Mouse (Mus musculus) kidney, adult 9 months (tissue): ENCODE data around the gene Slc39a9.

Experiments
- DNase-seq: peaks from one replicate; pipeline ENCODE4 v3.0.0; 2022

The Slc39a9 gene

DNA sequence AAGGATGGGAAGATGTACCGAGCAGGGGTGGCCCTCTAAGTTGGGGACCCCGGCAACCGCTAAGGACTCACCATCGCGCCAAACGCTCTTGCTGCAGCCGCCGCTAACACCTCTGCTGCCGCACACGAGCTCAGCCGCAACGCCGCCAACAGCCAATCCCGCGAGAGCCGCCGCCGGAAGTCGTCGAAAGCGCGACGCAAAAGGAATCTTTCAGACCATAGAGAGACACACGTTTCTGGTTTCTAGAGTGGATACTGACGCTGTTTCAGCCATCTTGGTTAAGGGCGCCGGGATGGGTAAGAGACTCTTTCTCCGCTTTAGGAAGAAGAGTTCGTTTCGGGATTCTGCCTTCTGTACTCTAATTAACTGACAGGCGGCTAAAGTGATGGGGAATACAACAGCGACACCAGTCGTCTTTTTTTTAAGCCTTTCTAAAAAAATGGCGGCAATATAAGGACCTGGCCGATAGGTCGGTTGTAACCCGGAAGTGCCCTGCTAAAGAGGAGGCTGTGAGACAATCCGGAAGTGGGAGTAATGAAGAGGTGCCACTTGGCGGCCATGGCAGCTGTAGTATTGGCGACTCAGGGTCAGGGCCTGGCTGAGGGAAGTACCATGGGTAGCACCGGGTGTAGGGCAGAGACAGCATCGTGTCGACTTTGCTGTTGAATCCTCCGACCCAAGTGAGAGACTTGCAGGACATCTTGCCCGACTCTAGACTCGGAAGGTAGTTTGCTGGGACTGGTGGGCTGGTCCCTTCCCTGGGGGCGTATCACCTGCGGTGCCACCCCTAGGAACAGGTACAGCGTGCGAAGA, at the start of gene Slc39a9, which contains the start of gene Erh:
Slc39a9 (plus strand) TSS at position 191 of the 813 bp plus-strand sequence.
Erh (minus strand) TSS at position 649 of the 813 bp plus-strand sequence.
- peak; percentile 96 for DNase-seq

DNA sequence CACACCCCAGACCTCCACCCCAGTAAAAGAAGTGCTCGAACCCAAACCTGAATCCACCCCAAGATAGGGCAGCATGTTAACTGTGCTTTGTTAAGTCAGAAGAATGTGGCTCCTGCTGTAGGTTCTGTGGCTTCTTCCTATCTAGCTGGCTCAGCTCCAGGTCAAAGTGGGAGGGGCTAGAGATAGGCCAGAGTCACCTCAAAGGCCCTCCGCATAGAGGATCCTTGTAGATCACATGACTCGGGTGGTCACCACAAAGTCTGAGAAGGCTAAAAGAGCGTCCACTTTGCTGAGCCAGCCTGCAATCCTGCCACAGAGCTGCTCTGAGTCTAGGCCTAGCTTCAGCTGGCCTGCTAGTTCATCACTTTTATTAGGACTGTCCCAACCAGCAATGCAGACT, 49.5 kb upstream of the Slc39a9 start:
- DNase-seq = no peak

DNA sequence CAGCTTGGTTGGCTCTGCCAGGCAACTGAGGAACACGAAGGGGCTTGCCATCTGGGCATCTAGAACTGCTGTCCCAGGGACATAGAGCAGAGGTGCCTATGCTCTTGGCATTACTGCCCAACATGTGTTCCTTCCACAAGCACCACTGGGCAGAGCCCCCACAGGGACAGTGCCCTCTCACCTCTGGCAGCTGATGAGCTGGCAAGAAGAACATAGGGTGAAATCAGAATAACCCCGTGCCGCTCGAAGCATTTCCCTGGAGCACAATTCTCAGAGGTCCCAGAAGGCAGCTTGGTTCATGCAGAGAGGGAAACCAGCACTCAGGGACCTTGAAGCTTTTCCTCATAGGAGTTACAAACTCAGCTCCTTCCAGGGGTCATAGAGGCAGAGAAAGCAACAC, 48.9 kb upstream of the Slc39a9 start:
- DNase-seq = no peak

DNA sequence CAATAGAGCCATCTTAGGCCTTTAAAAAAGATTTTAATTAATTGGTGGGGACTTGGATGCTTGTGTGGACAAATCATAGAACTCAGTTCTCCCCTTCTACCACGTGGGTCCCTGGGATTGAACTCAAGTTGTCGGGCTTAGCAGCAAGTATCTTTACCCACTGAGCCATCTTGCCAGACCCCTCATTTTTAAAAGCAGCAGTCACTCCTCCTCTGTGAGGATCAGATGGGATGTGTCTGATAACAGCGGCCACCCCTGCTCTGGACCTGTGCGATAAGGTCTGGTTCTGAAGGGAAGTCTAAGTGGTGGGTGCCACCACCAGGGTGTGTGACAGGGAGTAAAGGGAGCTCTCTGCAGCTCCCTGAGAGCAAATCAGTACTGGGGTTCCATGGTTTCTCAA, 48.1 kb upstream of the Slc39a9 start:
- no peak for DNase-seq

DNA sequence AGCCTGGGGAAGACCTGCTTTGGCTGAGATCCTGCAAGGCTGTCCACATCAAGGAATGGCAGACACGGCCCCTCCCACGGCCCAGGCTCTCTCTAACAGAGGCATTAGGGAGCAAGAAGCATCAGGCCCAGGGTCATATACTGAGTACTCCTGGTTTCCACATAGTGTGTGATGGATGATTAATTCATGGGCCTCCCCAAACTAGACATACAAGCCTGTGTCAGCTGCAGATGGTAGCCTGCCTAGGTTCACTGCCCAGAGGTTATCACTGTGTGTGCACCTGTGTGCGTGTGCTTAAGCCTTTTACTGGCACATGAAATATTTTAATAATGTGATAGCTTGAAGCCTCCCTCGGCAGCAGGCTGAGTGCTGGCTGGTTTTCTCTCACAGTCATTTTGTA, 47.7 kb upstream of the Slc39a9 start:
- DNase-seq = no peak

DNA sequence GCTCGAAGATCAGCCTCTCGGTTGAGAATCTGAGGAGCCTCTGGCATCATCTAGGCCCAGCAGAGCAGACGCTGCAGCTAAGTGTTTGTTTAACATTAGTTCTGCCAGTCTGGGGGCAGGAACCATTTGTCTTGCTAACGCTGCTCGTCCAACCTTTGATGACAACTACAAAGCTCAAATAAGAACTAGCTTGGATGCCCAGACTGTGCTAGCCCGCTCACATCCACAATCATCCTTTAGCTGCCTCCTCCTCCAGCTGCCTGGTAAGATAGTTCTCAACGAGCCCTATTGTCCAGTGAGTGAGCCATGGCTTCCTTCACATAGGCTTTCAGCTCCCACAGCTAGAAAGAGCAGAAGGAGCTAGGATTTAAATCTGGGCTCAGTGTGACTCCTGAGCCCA, 45.4 kb upstream of the Slc39a9 start:
- DNase-seq = no peak

DNA sequence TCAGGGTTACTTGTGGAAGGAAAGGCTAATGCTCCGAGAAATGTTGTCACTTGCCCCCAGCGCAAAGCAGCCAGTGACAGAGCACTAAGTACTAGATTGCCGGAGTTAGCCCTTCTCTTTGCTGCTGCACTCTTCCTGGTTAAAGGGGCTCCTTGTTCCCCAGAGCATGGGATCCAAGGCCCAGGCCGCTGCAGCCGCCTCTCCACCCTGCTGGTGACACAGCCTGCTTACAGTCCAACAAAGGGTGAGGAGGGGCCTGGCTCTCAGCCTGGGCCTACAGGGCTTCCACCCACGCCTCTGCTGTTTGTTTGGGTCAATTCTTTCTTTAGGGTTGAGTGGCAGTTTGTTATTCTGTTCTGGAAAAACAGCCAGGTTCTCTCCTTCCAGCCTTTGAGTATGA, 44.9 kb upstream of the Slc39a9 start:
- DNase-seq = no peak

DNA sequence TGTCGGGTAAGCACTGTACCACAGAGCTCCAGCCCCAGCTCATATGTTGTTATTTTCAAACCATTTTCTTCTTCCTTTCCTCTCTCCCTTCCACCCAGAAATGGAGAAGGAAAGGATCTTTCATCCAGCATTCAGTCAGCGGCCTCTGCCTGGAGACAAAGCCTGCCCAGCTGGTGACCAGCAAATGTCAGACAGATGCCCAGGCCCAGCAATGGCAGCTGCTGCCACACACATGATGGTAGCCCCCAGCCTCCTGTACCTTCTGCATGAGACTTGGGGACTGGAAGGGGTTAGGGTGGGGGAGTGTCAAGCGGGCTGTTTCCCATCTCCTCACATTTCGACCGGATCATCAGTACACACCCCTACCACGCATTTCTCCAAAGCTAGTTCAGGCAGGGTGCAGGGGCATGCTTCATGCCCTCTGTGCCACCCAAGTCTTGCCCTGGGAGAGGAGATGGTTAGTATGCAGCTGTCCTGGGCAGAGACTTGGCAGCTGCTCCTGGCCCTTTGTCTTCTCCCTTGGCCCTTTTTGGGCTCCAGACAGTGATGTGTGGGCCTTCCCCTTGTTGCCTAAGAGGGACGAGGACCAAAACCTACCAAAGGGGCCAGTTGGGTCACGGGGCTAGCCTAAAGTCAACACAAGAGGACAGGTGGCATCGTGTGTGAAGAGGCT, 42.0 kb upstream of the Slc39a9 start:
- no peak for DNase-seq

DNA sequence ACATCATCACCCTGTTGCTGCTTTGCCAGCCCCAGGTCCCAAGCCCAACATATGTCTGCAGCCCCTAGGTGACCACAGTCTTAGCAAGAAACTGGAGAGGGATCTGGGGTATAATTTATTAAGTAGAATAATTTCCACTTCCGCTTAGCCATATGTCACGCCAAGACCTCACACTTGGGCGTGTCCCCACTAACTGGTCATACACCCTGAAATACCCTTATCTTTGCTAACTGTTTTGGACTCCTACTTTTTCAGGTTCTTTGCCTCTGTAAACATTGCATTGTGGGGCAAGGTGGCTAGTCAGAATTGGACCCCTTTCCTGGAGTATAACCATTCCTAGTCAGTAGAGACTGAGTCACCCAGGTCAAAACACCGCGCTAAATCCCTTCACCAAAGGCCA, 41.3 kb upstream of the Slc39a9 start:
- no peak for DNase-seq

DNA sequence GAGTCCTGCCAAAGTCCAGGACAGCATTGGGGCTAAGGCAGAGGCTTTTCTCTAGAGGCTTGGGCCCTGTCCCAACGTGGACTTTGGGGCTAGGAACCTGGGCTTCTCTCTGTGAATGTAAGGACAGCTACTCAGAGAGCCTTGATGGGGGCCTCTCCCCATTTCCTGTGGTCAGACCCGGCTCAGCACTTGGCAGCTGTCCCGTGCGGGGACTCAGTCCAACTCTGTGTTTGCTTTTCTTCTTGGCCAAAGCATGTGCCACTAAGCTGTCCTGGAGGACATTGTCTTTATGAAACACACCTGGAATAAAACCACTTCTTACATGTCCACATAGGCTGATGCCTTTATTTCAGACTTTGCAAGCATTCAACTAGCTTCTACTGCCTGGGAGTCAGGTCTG, 40.1 kb upstream of the Slc39a9 start:
- DNase-seq = peak; percentile 19

DNA sequence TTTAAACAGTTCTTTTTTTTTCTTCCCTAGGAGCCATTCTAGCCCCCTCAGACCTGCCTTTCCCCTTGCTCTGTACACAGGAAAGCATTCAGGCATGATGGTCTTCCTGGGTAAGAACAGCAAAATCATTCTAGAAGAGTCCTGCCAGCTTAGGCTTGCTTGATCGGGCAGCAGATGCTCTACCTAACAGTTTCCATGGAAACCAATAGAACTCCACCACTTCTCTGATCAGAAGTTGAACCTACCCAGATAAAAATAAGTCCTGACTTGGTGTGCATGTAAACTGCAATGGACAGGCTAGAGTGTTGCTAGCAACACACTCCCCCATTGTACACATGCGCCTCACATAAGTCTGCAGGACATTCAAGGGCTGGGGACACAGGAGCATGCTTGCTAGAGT, 39.5 kb upstream of the Slc39a9 start:
- DNase-seq = no peak

DNA sequence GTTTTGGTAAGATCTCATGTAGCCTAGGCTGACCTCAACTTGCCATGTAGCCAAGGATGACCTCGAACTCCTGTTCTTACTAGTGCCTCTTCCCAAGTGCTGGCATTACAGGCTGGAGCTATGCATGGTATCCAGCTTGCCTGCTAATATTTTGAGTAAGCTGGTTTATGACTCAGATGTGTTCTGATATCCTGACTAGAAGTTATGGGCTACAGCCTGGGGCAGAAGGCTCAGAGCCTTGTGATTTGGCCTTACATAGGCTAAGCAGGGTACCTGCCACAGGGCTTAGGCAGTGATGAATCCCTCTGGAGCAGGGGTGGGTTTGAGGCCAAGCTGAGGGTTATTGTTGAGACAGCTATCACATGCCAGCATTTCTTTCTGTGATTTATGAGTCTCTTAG, 35.1 kb upstream of the Slc39a9 start:
- DNase-seq = no peak

DNA sequence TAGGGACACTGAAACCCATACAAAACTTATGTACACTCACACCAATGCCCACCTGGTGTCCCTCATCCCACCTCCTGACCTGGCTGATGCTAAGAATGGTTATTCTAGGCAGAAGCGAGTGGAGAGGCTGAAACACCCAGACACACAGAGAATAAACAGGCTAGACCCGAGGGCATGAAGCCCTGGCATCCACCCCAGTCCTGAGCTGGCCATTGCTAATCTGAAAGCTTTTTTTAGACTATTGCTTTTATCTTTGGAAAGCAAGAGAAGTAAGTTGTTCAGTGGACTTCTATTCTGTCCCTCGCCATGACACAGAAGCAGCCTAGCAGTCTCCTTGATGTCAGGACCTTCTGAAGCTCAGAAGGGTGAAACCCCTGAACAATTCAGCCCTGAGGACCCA, 33.8 kb upstream of the Slc39a9 start:
- DNase-seq = no peak

DNA sequence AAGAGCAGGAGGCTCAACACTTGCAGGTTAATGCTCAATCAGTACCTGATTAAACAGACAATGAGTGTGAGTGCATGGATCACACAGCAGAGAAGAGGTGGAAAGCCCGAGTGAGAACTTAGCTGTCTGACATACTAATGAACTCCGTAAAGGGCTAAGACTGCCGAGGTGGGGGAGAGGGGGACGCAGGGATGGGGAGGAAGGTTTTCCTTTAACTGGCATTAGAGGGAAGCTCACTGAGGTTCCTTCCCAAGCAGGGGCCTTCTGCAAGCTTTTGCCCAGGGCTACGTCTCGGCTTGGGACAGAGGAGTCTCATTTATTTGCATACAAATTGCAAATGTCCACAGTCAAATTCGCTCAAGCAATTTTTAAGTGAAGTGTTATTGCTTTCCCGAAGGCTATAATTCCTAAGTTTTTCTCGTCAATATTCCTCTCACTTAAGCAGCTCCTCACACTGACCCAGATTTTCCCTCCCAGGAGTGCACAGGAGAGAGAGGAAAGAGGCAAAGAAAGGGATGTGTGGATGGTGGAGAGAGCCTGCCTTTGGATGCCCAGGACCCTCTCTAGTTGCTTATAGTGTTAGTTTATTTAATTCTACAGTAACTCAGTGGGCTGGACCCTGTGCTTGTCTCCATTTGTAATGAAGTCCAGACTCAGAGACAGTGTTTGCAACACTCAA, 31.4 kb upstream of the Slc39a9 start:
- no peak for DNase-seq

DNA sequence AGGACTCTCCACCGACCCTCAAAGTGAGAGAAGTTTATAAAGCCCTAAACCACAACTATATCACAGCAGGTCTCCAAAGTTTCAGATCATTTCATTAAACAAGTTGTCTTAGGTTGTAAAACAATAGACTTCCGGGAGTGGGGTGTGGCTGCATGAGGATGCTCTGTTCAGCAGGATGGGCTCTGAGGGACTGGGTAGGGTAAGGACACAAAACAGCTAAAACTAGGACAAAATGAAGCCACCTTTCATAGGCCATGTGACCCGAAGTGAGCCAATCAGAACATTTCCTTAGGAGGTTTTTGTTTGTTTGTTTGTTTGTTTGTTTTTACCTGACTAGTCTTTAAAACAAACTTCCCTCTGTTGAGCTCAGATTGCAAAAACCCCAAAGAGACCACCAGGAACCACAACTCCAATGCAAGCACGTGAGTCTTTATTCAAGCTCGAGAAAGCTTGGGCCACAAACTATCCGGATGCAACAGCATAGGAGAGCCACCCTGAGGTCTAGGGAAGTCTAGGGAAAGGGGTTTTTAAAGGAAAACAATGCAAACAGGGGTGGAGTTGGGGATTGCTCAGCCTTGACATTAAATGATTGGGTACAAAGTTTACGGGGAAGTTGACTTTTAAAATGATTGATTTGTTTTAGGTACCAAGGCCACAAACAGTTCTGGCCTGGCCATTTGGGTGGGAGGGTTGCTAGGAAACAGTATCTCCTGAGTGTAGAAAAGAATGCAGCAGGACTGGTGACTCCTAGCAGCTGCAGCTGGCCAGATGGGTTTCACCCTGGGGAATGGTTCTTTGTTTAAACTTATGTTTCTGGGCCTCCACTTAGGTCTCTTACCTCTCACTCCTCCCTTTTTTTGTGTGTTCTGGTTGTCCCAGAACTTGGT, 28.1 kb upstream of the Slc39a9 start:
- DNase-seq = no peak

DNA sequence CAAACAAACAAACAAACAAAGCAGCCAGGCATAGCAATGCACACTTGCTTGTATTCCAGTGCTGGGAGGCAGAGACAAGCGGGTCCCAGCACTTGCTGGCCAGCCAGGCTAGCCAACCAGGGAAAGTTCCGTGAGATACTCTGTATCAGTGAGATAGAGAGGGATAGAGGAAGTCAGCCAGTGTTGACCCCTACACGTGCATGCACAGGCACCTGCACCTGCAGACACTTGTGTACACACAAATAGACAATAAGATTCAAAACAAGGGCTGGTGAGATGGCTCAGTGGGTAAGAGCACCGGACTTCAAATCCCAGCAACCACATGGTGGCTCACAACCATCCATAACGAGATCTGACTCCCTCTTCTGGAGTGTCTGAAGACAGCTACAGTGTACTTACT, 23.2 kb upstream of the Slc39a9 start:
- DNase-seq = no peak

DNA sequence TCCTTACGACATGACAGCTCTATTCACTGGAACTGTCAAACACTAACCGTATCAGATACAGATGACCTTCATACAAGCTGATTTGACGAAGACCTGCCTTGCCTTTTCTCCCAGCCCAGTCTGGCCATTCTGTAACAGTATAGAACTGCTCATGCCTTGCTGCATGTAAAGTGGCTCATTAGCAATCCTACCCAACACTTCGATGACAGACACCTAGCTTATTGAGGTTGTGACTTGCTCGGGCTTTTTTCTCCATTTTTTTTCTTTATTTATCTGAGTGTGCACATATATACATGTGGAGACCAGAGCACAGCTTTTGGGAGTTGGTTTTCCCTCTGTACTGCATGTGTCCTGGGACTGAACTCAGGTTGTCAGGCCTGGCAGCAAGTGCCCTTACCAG, 11.9 kb upstream of the Slc39a9 start:
- DNase-seq = no peak

DNA sequence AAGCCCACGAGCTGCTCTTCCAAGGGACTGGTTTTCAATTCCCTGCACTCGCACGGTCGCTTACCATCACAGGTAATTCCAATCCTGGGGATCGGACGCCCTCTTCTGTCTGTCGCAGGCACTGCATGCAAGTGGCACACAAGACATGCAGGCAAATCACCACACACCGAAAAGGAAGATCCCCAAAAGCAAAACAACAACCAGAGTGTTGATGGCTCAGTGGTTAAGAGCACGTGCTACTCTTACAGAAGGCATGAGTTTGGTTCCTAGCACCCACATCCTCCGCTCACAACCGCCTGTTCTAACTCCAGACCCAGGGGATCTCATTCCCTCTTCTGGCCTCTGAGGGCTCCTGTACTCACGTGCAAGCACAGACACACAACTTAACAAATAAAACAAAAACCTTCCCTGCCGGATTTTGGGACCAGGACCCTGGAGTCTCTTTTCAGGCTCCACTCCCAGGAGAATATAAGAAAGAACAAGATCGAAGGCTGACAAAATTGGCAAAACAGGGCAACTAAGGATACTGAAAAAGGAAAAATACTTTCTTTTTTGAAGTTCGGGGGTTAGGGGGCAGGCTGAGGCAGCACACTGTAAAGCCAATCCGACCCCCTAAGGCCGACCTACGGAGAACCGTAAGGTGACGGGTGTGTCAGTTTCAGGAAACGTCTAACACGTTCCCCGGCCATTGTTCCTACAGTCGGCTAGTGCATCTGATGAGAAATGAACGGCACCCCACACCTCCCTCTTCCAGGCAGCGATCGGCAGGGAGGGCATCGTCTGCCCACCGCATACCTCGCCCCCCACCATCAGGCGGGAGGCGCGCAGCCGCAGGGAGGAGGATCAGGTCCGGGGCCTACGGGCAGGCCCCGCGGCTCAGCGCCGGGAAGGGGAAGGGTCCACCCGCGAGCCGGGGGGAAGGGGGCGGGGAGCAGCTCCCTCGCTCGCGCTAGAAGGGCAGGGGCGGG, 674 bp upstream of the Slc39a9 start:
- peak; percentile 62 for DNase-seq

DNA sequence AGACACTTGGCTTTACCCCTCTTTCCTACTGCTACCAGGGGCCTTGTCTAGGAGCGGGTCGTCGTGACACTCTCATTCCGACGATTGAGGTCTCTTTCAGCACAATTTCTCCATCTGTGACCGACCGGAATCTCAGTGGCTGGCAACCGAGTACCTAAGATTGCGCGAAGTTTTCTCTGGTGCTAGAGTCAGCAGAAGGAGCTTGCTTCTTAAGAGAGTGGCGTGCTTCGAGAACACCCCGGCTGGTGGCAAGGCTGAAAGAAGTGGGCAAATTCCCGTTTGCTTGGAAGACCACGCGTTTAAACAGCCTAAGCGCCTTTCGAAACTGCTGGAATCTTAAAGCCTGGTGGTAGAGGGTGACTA, 804 bp downstream of the Slc39a9 start:
- no peak for DNase-seq

DNA sequence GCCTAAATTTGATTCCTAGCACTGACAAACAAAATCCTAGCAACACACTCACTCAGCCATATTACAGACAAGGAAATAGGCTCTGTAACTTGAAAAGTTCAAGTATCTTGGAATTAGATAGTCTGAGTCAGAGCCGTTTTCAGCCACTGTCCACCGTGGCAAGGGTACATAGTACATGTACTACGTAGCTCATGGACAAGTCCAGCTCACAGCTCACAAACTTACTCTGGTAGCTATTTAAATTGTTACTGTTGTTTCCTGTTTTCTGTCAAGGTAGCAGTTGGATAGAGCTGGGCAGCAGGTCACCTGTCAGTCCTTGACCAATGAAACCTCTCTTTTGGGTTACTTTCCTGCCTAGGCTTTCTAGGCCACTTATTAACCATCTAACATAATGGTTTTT, 2.7 kb downstream of the Slc39a9 start:
- DNase-seq = no peak

DNA sequence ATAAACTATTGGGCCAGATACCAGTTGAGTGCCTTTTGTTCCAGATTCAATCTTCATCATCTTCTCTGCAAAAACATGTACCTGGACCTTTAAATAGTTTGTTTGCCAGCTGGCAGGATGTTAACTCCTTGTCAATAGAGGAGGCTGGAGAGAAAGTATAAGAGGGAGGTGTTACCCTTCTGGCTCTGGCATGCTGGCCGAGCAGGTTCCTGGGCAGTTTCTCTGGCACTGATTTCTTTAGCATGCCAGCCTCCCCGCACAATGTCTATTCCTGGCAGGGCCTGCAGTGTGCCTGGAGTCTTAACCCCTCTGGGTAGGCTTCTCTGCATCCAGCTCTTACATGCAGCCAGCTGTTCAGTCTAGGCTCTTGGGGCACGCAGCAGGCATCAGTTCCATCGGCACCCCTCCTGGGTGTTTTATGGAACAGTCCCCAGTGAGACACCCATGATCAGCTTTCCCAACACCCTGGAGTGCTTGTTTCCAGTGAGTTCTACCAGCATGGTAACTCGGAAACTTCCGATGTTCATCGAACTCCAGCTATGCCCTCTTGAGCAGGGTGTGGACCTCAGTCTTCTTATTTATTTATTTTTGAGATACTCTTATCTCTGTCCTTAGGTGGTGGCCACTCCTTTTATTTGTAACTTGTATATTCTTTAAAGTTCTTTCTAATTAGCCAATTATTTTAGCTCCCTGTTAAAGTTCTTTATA, 10.4 kb downstream of the Slc39a9 start:
- peak; percentile 50 for DNase-seq
